Comparison of ENCODE assay signal across 8 mouse cellular contexts in the genomic region with DNA sequence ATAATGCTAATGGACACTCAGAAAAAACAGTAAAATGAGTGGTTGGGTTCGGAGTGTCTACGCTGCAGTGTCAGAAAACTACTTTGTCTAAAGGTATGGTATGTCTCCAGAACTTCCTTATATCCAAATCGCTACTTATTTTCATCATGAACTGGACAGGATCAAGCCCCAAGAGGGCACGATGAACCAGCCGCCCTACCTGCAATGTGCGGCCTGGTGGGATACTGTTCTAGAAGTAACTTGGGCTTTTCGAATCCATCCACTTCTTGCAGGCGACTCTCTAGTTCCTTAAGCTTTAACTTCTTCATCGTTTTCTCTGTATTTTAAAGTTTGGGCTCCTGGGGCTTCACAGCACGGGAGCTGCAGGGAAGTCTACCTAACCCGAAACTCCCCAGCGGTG. TPM values are rescaled to one million over a fixed set of nuclear protein-coding genes. Genes with fewer than 3 reads are reported as not detected.
A peak's percentile ranks its signal among the peaks of the same experiment; 100 is the strongest.
DNase-seq lines count a peak whose midpoint lies in the region; ATAC-seq and TF ChIP-seq lines count a peak whose summit lies in the region.

No protein-coding gene starts in this region.

- ATAC-seq in limb, embryonic 14.5 days (ENCODE audit: low FRiP score, low read depth) = peak; percentile 4; the same call in 1 of the 2 replicates

- H3K4me3 ChIP-seq in testis, adult 2 months (ENCODE audit: control insufficient read depth, low read depth, low read length) = peak overlapping the region; percentile 94
- H3K4me3 ChIP-seq in limb, embryonic 14.5 days (replicated peaks; ENCODE audit: low read length) = peak overlapping the region; percentile 49
- H3K4me3 ChIP-seq in olfactory bulb, adult 2 months (ENCODE audit: insufficient read depth, low read depth, low read length) = peak overlapping the region; percentile 61

- no peaks in the 10 kb centered on the region for H3K9me3 ChIP-seq in limb, embryonic 14.5 days (ENCODE audit: control insufficient read depth, low read length)

- H3K36me3 ChIP-seq in testis, adult 2 months (ENCODE audit: control insufficient read depth, insufficient read depth, low read length) = no peaks in the 10 kb centered on the region
- H3K36me3 ChIP-seq in limb, embryonic 14.5 days (ENCODE audit: control insufficient read depth, insufficient read depth, low read length) = 0 out of 2 replicates have a peak, but pooled peaks cover 3% of the 10 kb centered on the region

- no peaks in the 10 kb centered on the region for H3K27me3 ChIP-seq in testis, adult 2 months (ENCODE audit: control insufficient read depth, insufficient read depth, low read length)
- no peaks in the 10 kb centered on the region for H3K27me3 ChIP-seq in limb, embryonic 14.5 days (ENCODE audit: control insufficient read depth, insufficient read depth, low read length)

- peak overlapping the region; percentile 65; the same call in 1 of the 2 replicates for H3K27ac ChIP-seq in testis, adult 2 months (ENCODE audit: control insufficient read depth, insufficient read depth, low read depth, low read length)
- peak overlapping the region; percentile 56 for H3K27ac ChIP-seq in limb, embryonic 14.5 days (replicated peaks; ENCODE audit: low read depth, low read length)
- H3K27ac ChIP-seq in olfactory bulb, adult 2 months (ENCODE audit: insufficient read depth, low read depth, low read length) = no peak overlapping the region

- peak overlapping the region; percentile 73 for H3K9ac ChIP-seq in limb, embryonic 14.5 days (ENCODE audit: low read depth, low read length, severe bottlenecking)

- peaks cover 3% of the 10 kb centered on the region; the same call in 1 of the 2 replicates for H3K4me1 ChIP-seq in testis, adult 2 months (ENCODE audit: control insufficient read depth, insufficient read depth, low read length)
- peaks cover 4% of the 10 kb centered on the region for H3K4me1 ChIP-seq in limb, embryonic 14.5 days (ENCODE audit: control insufficient read depth, insufficient read depth, low read length)
- no peaks in the 10 kb centered on the region for H3K4me1 ChIP-seq in olfactory bulb, adult 2 months (ENCODE audit: control insufficient read depth, insufficient read depth, low read length)

- TF ChIP-seq POLR2A in testis, adult 2 months (IDR thresholded peaks at IDR 0.05; ENCODE audit: control insufficient read depth, low read depth, low read length) = no peak
- TF ChIP-seq POLR2A in limb, embryonic 14.5 days (IDR thresholded peaks at IDR 0.05; ENCODE audit: borderline replicate concordance, extremely low read depth, insufficient read depth, insufficient read length) = no peak
- no peak for TF ChIP-seq POLR2A in olfactory bulb, adult 2 months (IDR thresholded peaks at IDR 0.05; ENCODE audit: insufficient read depth, low read depth, low read length)

- WGBS in limb, embryonic 14.5 days = 10% methylated on average over 12 of the region's 12 CpGs
- WGBS in olfactory bulb, adult 2 months = 9% methylated on average over 12 of the region's 12 CpGs

- DNase-seq in adrenal gland, postnatal 25 days = peak; percentile 11
- DNase-seq in adrenal gland, adult (ENCODE audit: inconsistent age in 2 of 2, low spot score in 1 of 2) = no peak
- no peak for DNase-seq in testis, postnatal 10 days (ENCODE audit: low spot score)
- DNase-seq in limb, embryonic 14.5 days (ENCODE audit: low spot score) = no peak
- no peak for DNase-seq in spleen, postnatal 10 days (ENCODE audit: low spot score in 2 of 2)
- DNase-seq in frontal cortex, adult 2 months (ENCODE audit: extremely low spot score in 1 of 2, low spot score in 1 of 2) = no peak

- H3K4me2 ChIP-seq in limb, embryonic 14.5 days (replicated peaks; ENCODE audit: low read depth, low read length, severe bottlenecking) = peak overlapping the region; percentile 70

- TF ChIP-seq CTCF in testis, adult 2 months (IDR thresholded peaks at IDR 0.05; ENCODE audit: control insufficient read depth, insufficient read depth, insufficient replicate concordance, low read depth, low read length) = no peak
- no peak for TF ChIP-seq CTCF in olfactory bulb, adult 2 months (IDR thresholded peaks at IDR 0.05; ENCODE audit: insufficient read depth, low read depth, low read length)

RNA-seq across cellular contexts. Expression of gene Mettl5, which starts 0.4 kb away (rescaled TPM):
- 19.6 and 23.6 TPM in 2 replicates for total RNA-seq in adrenal gland, postnatal 25 days (2021)
- polyA plus RNA-seq in testis, adult 2 months (2012; rRNA removed) = 1.8 and 2.1 TPM in 2 replicates
- polyA plus RNA-seq in limb, embryonic 14.5 days (2012; rRNA removed) = 9.8 and 14.0 TPM in 2 replicates
- polyA plus RNA-seq in limb, embryonic 14.5 days (2014; fragmentation: Nextera tagmentation; extraction: Ambion mirVana) = 33.7 and 41.0 TPM in 2 replicates
- not detected in 2 replicates for polyA plus RNA-seq in olfactory bulb, adult 2 months (2012; ENCODE audit: insufficient read depth, insufficient read length, low replicate concordance, missing spikeins)
- 14.1 and 17.3 TPM in 2 replicates for polyA plus RNA-seq in frontal cortex, adult 2 months (2012; rRNA removed)

RNA-seq across cellular contexts. Expression of gene Ubr3, which starts 12.0 kb away (rescaled TPM):
- 94.7 and 112 TPM in 2 replicates for total RNA-seq in adrenal gland, postnatal 25 days (2021)
- polyA plus RNA-seq in testis, adult 2 months (2012; rRNA removed) = 6.7 and 9.1 TPM in 2 replicates
- 35.0 and 36.2 TPM in 2 replicates for polyA plus RNA-seq in limb, embryonic 14.5 days (2012; rRNA removed)
- 21.3 and 21.6 TPM in 2 replicates for polyA plus RNA-seq in limb, embryonic 14.5 days (2014; fragmentation: Nextera tagmentation; extraction: Ambion mirVana)
- polyA plus RNA-seq in olfactory bulb, adult 2 months (2012; ENCODE audit: insufficient read depth, insufficient read length, low replicate concordance, missing spikeins) = 194 TPM in 1 of 2 replicates, not detected in the other
- polyA plus RNA-seq in frontal cortex, adult 2 months (2012; rRNA removed) = 82.7 and 105 TPM in 2 replicates

RNA-seq across cellular contexts. Expression of gene Ssb, which starts 23.7 kb away (rescaled TPM):
- total RNA-seq in adrenal gland, postnatal 25 days (2021) = 178 and 218 TPM in 2 replicates
- 4.2 and 7.1 TPM in 2 replicates for polyA plus RNA-seq in testis, adult 2 months (2012; rRNA removed)
- 80.8 and 173 TPM in 2 replicates for polyA plus RNA-seq in limb, embryonic 14.5 days (2012; rRNA removed)
- polyA plus RNA-seq in limb, embryonic 14.5 days (2014; fragmentation: Nextera tagmentation; extraction: Ambion mirVana) = 288 and 291 TPM in 2 replicates
- polyA plus RNA-seq in olfactory bulb, adult 2 months (2012; ENCODE audit: insufficient read depth, insufficient read length, low replicate concordance, missing spikeins) = 660 TPM in 1 of 2 replicates, not detected in the other
- 113 and 130 TPM in 2 replicates for polyA plus RNA-seq in frontal cortex, adult 2 months (2012; rRNA removed)

Comparison
In these comparisons a context has a peak if more than half of its experiments do, and no peak if none do; other contexts are left out.
1. RNA of gene Ssb, which starts 23.7 kb away (polyA plus RNA-seq): 660 TPM in olfactory bulb, adult 2 months, 80.8 to 291 TPM in limb, embryonic 14.5 days and 113 to 130 TPM in frontal cortex, adult 2 months; 4.2 to 7.1 TPM in testis, adult 2 months; every median in the first group is over 10 times any median in the second.
2. Peak in every context shown above with its lines, with median percentiles within 50 percentile points of each other: H3K4me3 ChIP-seq.